Mouse (Mus musculus): ENCODE data around the gene Slc25a47. TPM values are rescaled to one million over a fixed set of nuclear protein-coding genes. Genes with fewer than 3 reads are reported as not detected.
A peak's percentile ranks its signal among the peaks of the same experiment; 100 is the strongest.

Gene Slc25a47
- polyA plus RNA-seq, 1 experiment from 2014 or later: 481 TPM

- 66% methylated on average over 7 of the region's 7 CpGs for WGBS (ENCODE audit: insufficient replicate concordance)
- Histone ChIP-seq H3K9ac (replicated peaks) (no peak overlapping the region), H3K27ac (ENCODE audit: low read depth) (no peak overlapping the region), H3K36me3 (replicated peaks; ENCODE audit: insufficient read depth, low read length) (peaks cover 50% of the 10 kb centered on the region), H3K4me2 (ENCODE audit: low read depth, low read length) (no peak overlapping the region), H3K27me3 (ENCODE audit: insufficient read depth, low read length) (no peaks in the 10 kb centered on the region), H3K4me3 (ENCODE audit: low read depth, low read length) (no peak overlapping the region), H3K4me1 (ENCODE audit: insufficient read depth) (peaks cover 15% of the 10 kb centered on the region), H3K9me3 (ENCODE audit: low read length) (no peaks in the 10 kb centered on the region)
- TF ChIP-seq EP300 (IDR thresholded peaks at IDR 0.05; ENCODE audit: low read depth) (no peak), CTCF (IDR thresholded peaks at IDR 0.05; ENCODE audit: low read depth) (no peak)
- DNase-seq: no peak
- ATAC-seq: peak; percentile 45; the same call in 1 of the 2 replicates
Observed at GRCm38 (mm10) chr12:108810309-108810708, 25.5 kb upstream of the Slc25a47 start.

GRCm38 (mm10) chr12:108811133-108811532 lies 24.7 kb upstream of the Slc25a47 start:
- Histone ChIP-seq H3K4me3 (ENCODE audit: low read depth, low read length) (no peak overlapping the region), H3K36me3 (replicated peaks; ENCODE audit: insufficient read depth, low read length) (peaks cover 54% of the 10 kb centered on the region), H3K27me3 (ENCODE audit: insufficient read depth, low read length) (no peaks in the 10 kb centered on the region), H3K4me1 (ENCODE audit: insufficient read depth) (peaks cover 15% of the 10 kb centered on the region), H3K9me3 (ENCODE audit: low read length) (no peaks in the 10 kb centered on the region), H3K9ac (replicated peaks) (no peak overlapping the region), H3K27ac (ENCODE audit: low read depth) (no peak overlapping the region), H3K4me2 (ENCODE audit: low read depth, low read length) (no peak overlapping the region)
- ATAC-seq: peak; percentile 57; the same call in 1 of the 2 replicates
- WGBS (ENCODE audit: insufficient replicate concordance): 34% methylated on average over 2 of the region's 2 CpGs
- DNase-seq: no peak
- TF ChIP-seq CTCF (IDR thresholded peaks at IDR 0.05; ENCODE audit: low read depth): peak; percentile 78
- TF ChIP-seq EP300 (IDR thresholded peaks at IDR 0.05; ENCODE audit: low read depth): 0 out of 2 replicates have a peak, but pooled peaks have one; percentile 15

GRCm38 (mm10) chr12:108812463-108812862 lies 23.4 kb upstream of the Slc25a47 start:
- Histone ChIP-seq H3K27me3 (ENCODE audit: insufficient read depth, low read length) (no peaks in the 10 kb centered on the region), H3K9me3 (ENCODE audit: low read length) (no peaks in the 10 kb centered on the region), H3K36me3 (replicated peaks; ENCODE audit: insufficient read depth, low read length) (peaks cover 58% of the 10 kb centered on the region), H3K4me3 (ENCODE audit: low read depth, low read length) (no peak overlapping the region), H3K4me2 (ENCODE audit: low read depth, low read length) (no peak overlapping the region), H3K9ac (replicated peaks) (no peak overlapping the region), H3K27ac (ENCODE audit: low read depth) (no peak overlapping the region), H3K4me1 (ENCODE audit: insufficient read depth) (peaks cover 15% of the 10 kb centered on the region)
- TF ChIP-seq EP300 (IDR thresholded peaks at IDR 0.05; ENCODE audit: low read depth) (no peak), CTCF (IDR thresholded peaks at IDR 0.05; ENCODE audit: low read depth) (no peak)
- WGBS (ENCODE audit: insufficient replicate concordance): 85% methylated on average over 6 of the region's 6 CpGs
- DNase-seq (no peak), ATAC-seq (no peak)

GRCm38 (mm10) chr12:108814470-108814869 lies 21.4 kb upstream of the Slc25a47 start:
- H3K36me3 ChIP-seq (replicated peaks; ENCODE audit: insufficient read depth, low read length): peaks cover 55% of the 10 kb centered on the region
- WGBS (ENCODE audit: insufficient replicate concordance): 86% methylated on average over 6 of the region's 6 CpGs
- H3K27me3 ChIP-seq (ENCODE audit: insufficient read depth, low read length): no peaks in the 10 kb centered on the region
- H3K9ac ChIP-seq (replicated peaks): no peak overlapping the region
- no peak overlapping the region for H3K4me3 ChIP-seq (ENCODE audit: low read depth, low read length)
- H3K27ac ChIP-seq (ENCODE audit: low read depth): no peak overlapping the region
- H3K4me1 ChIP-seq (ENCODE audit: insufficient read depth): peaks cover 15% of the 10 kb centered on the region
- DNase-seq (no peak), ATAC-seq (no peak)
- TF ChIP-seq CTCF (IDR thresholded peaks at IDR 0.05; ENCODE audit: low read depth): no peak
- TF ChIP-seq EP300 (IDR thresholded peaks at IDR 0.05; ENCODE audit: low read depth): no peak
- H3K4me2 ChIP-seq (ENCODE audit: low read depth, low read length): no peak overlapping the region
- no peaks in the 10 kb centered on the region for H3K9me3 ChIP-seq (ENCODE audit: low read length)

GRCm38 (mm10) chr12:108816569-108816968 lies 19.3 kb upstream of the Slc25a47 start:
- DNase-seq: no peak
- WGBS (ENCODE audit: insufficient replicate concordance): 83% methylated on average over 11 of the region's 11 CpGs

GRCm38 (mm10) chr12:108820461-108820860 lies 15.4 kb upstream of the Slc25a47 start:
- DNase-seq: no peak
- no peak overlapping the region for H3K9ac ChIP-seq (replicated peaks)
- WGBS (ENCODE audit: insufficient replicate concordance): 87% methylated on average over 4 of the region's 4 CpGs
- H3K36me3 ChIP-seq (replicated peaks; ENCODE audit: insufficient read depth, low read length): peaks cover 28% of the 10 kb centered on the region
- no peak for ATAC-seq
- H3K27ac ChIP-seq (ENCODE audit: low read depth): no peak overlapping the region
- TF ChIP-seq EP300 (IDR thresholded peaks at IDR 0.05; ENCODE audit: low read depth): no peak
- TF ChIP-seq CTCF (IDR thresholded peaks at IDR 0.05; ENCODE audit: low read depth): no peak
- no peak overlapping the region for H3K4me2 ChIP-seq (ENCODE audit: low read depth, low read length)
- H3K4me3 ChIP-seq (ENCODE audit: low read depth, low read length): no peak overlapping the region
- H3K27me3 ChIP-seq (ENCODE audit: insufficient read depth, low read length): no peaks in the 10 kb centered on the region
- H3K4me1 ChIP-seq (ENCODE audit: insufficient read depth): no peaks in the 10 kb centered on the region
- no peaks in the 10 kb centered on the region for H3K9me3 ChIP-seq (ENCODE audit: low read length)

More at GRCm38 (mm10) chr12:108816569-108816968, 19.3 kb upstream of the Slc25a47 start:
- no peaks in the 10 kb centered on the region for H3K9me3 ChIP-seq (ENCODE audit: low read length)
- H3K27ac ChIP-seq (ENCODE audit: low read depth): no peak overlapping the region
- no peak overlapping the region for H3K9ac ChIP-seq (replicated peaks)
- TF ChIP-seq EP300 (IDR thresholded peaks at IDR 0.05; ENCODE audit: low read depth): no peak
- TF ChIP-seq CTCF (IDR thresholded peaks at IDR 0.05; ENCODE audit: low read depth): no peak
- peaks cover 4% of the 10 kb centered on the region for H3K4me1 ChIP-seq (ENCODE audit: insufficient read depth)
- no peak overlapping the region for H3K4me3 ChIP-seq (ENCODE audit: low read depth, low read length)
- H3K36me3 ChIP-seq (replicated peaks; ENCODE audit: insufficient read depth, low read length): peaks cover 54% of the 10 kb centered on the region
- H3K27me3 ChIP-seq (ENCODE audit: insufficient read depth, low read length): no peaks in the 10 kb centered on the region
- no peak for ATAC-seq
- no peak overlapping the region for H3K4me2 ChIP-seq (ENCODE audit: low read depth, low read length)

- no peak for DNase-seq
- no peaks in the 10 kb centered on the region for H3K4me1 ChIP-seq (ENCODE audit: insufficient read depth)
- no peak overlapping the region for H3K27ac ChIP-seq (ENCODE audit: low read depth)
- H3K9me3 ChIP-seq (ENCODE audit: low read length): no peaks in the 10 kb centered on the region
- peaks cover 14% of the 10 kb centered on the region for H3K36me3 ChIP-seq (replicated peaks; ENCODE audit: insufficient read depth, low read length)
- no peak overlapping the region for H3K4me3 ChIP-seq (ENCODE audit: low read depth, low read length)
- no peaks in the 10 kb centered on the region for H3K27me3 ChIP-seq (ENCODE audit: insufficient read depth, low read length)
- no peak overlapping the region for H3K4me2 ChIP-seq (ENCODE audit: low read depth, low read length)
- WGBS (ENCODE audit: insufficient replicate concordance): 79% methylated on average over 8 of the region's 8 CpGs
- TF ChIP-seq EP300 (IDR thresholded peaks at IDR 0.05; ENCODE audit: low read depth) (no peak), CTCF (IDR thresholded peaks at IDR 0.05; ENCODE audit: low read depth) (no peak)
- no peak for ATAC-seq
- H3K9ac ChIP-seq (replicated peaks): no peak overlapping the region
Observed at GRCm38 (mm10) chr12:108823036-108823435, 12.8 kb upstream of the Slc25a47 start.

Data from liver, postnatal 0 days (tissue).